Mouse (Mus musculus) adrenal gland, postnatal 25 days (tissue): Measurements from ENCODE around the gene Atp6v0e. TPM values are rescaled to one million over a fixed set of nuclear protein-coding genes. Genes with fewer than 3 reads are reported as not detected.

Experiments
- DNase-seq: peaks from one replicate; pipeline ENCODE4 v3.0.0; 2021; ENCODE audit warnings: mixed read lengths
- total RNA-seq: library from RNA; stranded (reverse); gene quantifications from 2 replicates; pipeline ENCODE4 v1.2.3, GENCODE M21; 2021

The Atp6v0e gene
- total RNA-seq, 1 experiment from 2014 or later, result 213 TPM

DNA sequence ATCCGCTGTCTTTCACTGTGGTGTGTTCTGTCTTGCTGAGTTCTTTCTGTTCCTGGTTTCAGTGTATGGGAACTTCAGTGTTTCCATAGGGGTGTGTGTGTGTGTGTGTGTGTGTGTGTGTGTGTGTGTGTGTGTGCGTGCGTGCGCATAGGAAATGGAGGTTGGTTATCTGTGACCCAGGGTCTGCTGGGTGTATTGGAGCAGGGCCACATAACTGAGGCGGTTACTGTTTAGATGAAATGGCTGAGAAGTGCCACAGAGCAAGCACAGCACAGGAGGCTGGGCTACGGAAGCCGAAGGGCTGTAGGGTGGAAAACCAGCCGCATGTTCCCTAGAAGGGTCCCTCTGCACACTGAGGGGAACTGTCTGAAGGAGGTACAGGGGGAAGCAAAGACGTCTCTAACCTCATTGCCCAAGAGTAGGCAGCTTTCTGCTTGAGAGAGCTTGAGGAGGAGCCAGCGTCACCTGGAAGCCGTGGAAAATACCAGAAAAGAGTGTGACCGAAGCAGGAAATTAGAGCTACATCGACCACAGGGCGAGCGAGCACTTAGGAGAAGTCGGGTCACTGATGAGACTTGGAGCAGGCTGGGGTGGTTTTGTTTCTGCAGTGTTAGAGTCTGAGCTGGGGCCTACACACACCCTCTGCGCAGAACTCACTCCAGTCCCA is 23.4 kb downstream of the Atp6v0e start:
- no peak for DNase-seq

DNA sequence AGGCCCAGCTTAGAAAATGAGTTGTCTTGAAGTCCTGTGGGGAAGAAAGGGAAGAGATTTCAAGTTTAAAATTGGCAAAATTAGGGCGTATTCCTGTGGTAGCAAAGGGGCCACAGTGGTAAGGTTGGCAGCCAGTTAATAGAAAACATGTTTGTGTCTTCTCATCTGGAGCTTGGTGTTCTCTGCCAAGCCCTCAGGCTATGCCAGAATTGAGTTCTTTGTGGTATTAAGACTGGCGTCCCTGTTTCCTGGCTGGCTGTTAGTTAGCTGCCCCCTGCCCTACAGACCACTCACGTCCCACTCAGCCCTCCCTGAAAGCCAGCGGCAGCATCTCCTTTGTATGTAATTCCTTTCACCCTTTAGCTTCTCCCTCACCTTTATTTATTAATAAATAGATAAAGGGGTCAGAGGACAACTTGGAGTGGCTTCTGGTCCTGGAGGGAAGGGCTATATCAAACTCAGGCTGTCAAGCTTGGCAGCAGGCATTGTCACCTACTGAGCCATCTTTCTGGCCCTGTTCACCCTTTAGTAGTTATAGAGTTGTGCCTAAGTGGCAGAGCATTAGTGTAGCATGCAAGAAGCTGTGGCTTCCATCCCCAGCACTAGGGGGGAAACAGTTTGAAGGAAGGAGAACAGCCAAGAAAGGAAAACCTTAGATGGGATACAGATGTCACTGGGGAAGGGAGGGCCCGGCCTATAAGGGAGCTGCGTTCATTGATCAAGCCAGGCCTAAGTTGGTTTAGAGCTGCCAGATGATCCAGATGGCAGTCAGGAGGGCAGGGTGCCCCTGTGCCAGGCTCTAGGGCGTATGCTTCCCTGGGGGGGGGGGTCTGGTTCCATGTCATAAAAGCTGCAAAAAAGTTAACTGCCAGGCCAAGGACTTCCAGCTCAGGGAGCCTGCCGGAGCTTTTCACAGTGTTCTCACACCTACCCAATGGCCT is 26.0 kb downstream of the Atp6v0e start:
- no peak for DNase-seq

DNA sequence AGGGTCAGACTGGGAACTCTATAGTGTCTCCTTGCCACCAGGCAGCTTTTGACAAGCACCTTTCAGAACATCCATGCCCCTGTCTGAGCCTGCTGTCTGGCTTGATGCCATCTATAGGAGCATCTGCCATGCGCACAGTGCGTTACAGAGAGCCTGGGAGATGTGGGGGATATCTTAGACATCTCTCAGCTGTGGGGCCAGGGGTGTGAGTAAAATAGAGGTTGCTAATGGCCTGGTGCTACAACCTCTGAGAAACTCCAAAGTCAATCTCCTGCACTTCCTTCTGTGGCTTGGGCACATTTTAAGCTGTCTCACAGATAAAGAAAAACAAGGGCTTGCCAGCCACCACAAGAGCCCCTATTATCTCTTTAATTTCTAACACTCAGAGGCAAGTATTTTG is 26.8 kb downstream of the Atp6v0e start:
- DNase-seq, result no peak

DNA sequence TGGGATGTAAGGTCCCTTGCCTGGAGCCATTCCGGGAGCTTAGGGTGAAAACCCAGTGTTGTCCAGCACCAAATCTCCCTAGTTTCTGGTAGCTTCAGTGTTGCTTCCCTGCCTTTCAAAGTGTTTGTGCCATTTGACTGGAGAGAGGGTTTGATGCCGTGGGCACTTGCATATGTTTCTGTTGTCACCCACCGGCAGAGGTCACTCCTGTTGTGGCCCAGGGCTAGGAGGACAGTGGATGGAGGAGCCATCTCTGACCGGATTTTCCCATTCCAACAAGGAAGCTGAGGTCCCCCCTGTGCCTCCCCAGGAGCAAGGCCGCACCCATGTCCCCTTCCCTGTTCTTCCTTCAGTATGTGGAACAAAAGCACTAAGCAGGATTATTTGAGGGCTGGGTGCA is 27.2 kb downstream of the Atp6v0e start:
- no peak for DNase-seq

- DNase-seq, result peak; percentile 18
Measured at GRCm38 (mm10) chr17:26691110-26691509, 28.1 kb downstream of the Atp6v0e start.

DNA sequence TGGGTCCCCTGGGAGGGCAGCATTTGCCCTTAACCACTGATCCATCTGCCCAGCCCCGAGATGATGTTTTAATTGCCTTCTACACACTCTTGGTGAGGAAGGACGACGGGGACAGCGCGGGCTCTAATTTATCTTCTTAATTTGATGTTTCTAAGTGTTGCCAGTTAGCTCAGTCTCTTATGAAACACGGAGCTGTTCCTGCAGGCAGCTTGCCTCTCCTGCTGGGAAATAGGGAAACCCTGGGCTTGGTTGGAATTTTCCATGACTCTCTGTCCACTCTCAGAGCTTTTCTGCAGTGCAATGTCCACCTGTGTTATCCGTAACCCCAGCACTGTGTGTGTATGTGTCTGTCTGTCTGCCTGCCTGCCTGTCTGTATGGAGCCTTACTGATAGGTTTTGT is 30.4 kb downstream of the Atp6v0e start:
- DNase-seq, result no peak

- no peak for DNase-seq
Measured at GRCm38 (mm10) chr17:26694171-26694570, 31.1 kb downstream of the Atp6v0e start.

DNA sequence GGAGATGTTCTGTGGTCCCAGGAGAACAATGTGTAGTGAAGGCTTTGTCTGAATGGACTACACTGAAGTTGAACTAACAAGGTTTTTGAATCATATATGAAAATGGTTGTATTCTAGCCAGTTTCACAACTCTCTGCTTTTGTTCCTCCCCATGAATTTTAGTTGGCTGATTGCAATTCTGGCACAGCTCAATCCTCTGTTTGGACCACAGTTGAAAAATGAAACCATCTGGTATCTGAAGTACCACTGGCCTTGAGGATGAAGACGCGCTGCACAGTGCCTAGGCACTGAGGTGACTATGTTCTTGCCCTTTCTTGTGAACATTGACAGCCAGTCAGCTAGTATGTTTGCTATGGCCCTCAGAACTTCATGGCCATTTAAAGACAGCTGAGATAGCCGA is 32.2 kb downstream of the Atp6v0e start:
- no peak for DNase-seq

GRCm38 (mm10) chr17:26698846-26699245 is 35.8 kb downstream of the Atp6v0e start:
- no peak for DNase-seq

- no peak for DNase-seq
Measured at GRCm38 (mm10) chr17:26699819-26700616, 37.0 kb downstream of the Atp6v0e start.

- DNase-seq, result no peak
Measured at GRCm38 (mm10) chr17:26701565-26701964, 38.5 kb downstream of the Atp6v0e start.

DNA sequence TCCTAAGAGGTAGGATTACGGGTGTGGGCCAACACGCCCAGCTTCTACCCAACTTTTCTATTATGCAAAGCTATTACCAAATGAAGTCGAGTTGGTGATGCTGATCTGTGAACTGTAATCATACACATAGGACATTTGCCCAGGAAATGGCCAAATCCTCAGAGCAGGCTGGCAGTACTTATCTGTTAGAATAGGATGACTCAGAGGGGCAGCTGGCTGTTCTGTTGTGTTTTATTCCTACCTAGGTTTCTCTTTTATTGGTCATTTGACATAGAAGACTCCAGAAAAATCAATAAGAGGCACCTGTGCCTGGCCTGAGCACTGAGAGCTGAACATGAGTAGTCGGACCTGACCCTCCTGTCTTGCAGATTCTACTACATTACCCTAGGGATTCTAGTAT is 39.6 kb downstream of the Atp6v0e start:
- DNase-seq, result no peak

DNA sequence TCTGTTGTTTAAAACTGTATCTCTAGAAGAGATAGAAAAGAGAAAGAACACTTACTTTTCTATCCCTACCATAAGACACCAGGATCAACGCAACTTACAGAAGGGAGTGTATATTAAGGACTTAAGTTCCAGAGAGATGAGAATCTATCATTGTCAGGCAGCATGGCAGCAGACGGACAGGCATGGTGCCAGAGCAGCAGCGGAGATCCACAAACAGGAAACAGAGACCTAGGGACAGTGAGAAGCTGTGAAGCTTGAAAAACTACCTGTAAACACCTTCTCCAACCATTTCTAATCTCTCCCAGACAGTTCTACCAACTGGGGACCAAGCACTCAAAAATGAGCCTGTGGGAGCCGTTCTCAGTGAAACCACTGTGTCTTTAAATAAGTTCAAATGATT is 40.6 kb downstream of the Atp6v0e start:
- DNase-seq, result no peak

- DNase-seq, result no peak
Measured at GRCm38 (mm10) chr17:26705463-26706359, 42.7 kb downstream of the Atp6v0e start.

- no peak for DNase-seq
Measured at GRCm38 (mm10) chr17:26707066-26707465, 44.0 kb downstream of the Atp6v0e start.

DNA sequence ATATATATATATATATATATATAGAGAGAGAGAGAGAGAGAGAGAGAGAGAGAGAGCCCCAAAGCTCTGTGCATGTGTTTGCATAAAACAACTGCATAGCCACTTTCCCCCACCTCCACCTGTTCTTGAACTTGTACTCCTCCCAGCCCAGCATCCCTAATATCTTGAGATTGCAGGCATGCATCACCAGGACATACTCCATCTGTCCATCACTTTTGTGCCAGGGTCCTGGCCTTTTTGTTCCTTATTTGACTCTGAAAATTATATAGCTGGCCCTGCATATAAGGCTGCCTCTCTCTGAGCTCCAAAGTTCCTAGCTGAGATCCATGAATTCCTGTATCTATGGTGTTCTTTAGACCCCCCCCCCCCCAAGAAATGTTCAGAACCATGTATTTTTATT is 45.5 kb downstream of the Atp6v0e start:
- DNase-seq, result no peak

DNA sequence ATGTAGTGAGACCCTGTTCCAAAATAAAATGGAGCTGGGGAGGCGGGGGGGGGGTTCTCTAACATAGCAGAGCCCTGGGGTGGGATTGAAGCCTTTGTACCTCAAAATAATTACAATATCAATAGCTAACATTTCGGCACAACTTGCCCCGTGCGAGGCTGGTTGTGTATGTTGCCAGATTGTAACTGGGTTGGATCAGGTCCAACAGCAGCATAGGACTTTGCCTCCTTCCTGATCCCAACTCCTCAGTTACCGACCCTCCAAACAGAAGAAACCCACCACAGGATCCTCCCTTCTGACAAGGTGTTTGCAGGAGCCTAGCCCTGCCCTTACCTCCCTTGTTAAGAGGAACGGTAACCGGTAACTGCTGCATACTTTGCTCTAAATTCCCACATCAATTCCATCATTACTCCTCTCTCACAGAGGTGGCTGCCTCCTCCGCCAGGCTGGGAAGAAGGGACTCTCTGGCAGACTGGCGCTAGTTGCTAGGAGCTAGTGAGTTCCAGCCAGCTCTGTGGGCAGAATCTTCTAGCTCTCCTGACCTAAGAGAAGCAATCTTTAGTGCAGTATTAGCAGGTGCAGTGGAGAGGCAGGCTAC is 46.1 kb downstream of the Atp6v0e start:
- no peak for DNase-seq

DNA sequence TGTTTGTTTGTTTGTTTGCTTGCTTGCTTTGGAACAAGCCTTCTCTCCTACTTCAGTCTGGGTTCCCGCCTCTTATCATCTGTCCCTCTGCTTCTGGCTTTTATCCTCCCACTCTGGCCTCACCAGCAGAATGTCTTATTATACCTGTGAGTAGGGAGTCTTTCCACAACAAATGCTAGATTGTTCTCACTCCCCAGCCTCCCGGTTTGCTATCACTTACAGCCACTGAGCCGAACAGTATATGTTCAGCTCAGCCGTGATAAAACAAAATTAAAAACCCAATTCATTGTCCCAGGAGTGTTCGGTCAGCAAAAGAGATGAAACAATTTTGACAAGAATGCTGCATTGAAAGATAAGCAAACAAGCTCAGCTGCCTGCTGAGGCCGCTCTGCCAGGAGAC is 47.0 kb downstream of the Atp6v0e start:
- DNase-seq, result no peak

DNA sequence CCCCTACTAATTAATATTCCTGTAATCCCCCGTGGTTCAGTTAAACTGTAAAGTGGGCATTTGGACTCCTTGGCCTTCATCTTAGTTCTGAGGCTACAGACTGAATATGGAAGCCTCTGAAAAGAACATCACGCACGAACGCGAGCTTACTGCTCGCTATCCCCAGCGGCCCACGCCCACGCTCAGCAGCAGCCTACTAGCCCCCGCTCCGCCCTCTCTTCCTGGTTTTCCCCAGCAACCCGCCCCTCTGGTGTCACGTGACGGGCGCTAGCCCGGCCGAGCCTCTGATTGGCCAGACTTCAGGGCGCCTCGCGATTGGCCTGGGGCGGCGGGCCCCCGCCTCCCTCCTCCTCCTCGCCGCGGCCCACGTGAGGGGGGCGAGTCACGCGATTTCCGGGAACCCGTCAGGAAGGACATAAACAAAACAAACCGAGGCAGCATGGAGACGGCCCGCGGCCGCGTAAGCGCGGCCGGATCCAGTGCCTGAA is 52.3 kb downstream of the Atp6v0e start, which contains the start of gene Crebrf:
Gene Crebrf, plus strand, starts transcription at position 380 of the 488 bp plus-strand sequence.
- DNase-seq, result peak; percentile 99

DNA sequence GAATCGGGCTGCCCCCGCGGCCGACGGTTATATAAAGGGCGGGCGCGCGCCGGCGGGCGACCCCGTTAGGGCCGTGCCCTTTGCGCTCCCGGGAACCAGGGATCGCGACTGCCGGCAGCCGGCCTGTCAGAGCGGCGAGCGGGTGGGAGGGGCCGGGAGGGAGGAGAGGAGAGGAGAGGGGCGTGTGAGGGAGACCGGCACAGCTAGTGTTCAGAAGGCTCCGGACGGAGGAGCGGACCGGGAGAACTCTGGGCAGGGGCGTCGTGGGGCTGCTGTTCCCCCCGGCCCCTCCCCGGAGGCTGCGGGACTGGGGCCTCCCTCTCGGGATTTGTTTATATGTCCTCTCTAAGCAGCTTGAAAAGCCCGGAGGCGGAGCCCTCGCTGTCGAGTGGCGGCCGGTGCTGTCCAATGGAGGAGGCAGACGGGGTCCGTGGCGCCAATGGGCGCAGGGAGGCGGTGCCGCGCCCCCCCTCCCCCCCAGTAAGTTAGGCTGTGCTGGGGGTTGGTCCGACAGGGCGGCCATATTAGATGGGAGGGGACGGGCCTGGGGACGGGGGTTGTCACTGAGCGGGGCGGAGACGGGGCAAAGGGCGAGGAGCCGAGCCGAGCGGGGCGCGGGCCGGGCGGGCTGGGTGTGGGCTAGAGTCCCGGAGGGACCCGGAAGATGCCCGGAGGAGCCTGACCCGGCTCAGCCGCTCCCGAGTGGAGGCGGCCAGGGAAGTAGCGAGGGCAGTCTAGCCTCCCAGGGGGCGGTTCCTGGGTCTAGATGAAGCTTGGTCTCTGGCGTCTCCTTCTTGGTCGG is 53.1 kb downstream of the Atp6v0e start:
- peak; percentile 94 for DNase-seq
